Mouse (Mus musculus) brain, adult 10 weeks (tissue): ENCODE measurements around the gene Sarnp. TPM values are rescaled to one million over a fixed set of nuclear protein-coding genes. Genes with fewer than 3 reads are reported as not detected.

Experiments
- polyA plus RNA-seq: library from polyadenylated mRNA; stranded (reverse); fragments of 350-450 nt; fragmentation: Illumina TruSeq; extraction: RNeasy Lipid Tissue Mini Kit (QIAGEN cat#74804); gene quantifications from one replicate; pipeline ENCODE4 v1.2.3, GENCODE M21; 2015; ENCODE audit warnings: low read depth, low replicate concordance

The Sarnp gene
- polyA plus RNA-seq, result 99.3 TPM

GRCm38 (mm10) chr10:128817033-128817432 is at the start of gene Sarnp:
TSS of gene Sarnp (plus strand) at chr10:128817333.

DNA sequence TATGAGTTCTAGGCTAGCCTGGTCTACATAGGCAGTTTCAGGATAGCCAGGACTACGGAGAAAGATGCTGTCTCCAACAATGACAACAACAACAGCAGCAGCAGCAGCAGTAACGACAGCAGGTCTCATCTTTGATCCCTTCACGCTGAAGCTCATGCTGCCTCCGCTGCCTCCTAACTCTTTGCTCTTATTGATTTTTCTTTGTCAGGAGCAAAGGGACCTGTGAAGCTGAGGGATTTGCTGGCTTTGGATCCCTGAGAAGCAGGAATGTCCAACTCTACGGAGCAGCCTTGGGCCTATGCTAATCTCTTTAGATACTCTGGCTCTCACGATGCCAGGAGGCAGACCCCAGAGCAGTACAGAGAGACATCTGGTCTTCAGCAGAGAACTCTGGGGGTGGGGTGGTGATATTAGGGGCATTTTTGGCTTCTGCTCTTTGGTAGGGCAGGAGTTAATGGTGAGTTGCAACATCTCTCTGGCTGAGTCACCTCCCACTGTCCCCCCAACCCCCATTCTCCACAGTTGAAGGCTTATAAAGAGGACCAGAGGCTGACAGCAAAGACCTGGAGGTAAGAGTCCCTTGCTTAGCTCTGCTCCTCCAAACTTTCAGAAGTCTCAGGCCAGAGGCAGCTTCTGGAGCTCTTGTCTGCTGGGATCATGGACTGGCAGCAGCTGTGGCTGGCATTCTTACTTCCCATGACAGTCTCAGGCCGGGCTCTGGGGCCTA is 26.6 kb upstream of the Sarnp start, which contains the start of gene Mmp19:
Mmp19 (plus strand) TSS at position 513 of the 727 bp plus-strand sequence.

GRCm38 (mm10) chr10:128803771-128804270 is 13.3 kb upstream of the Sarnp start, which contains the start of gene Dnajc14:
TSS of gene Dnajc14 (plus strand) at chr10:128804062.

GRCm38 (mm10) chr10:128804271-128805091 is 12.7 kb upstream of the Sarnp start, which contains the start of gene Tmem198b:
TSS of gene Tmem198b (minus strand) at chr10:128804370.

DNA sequence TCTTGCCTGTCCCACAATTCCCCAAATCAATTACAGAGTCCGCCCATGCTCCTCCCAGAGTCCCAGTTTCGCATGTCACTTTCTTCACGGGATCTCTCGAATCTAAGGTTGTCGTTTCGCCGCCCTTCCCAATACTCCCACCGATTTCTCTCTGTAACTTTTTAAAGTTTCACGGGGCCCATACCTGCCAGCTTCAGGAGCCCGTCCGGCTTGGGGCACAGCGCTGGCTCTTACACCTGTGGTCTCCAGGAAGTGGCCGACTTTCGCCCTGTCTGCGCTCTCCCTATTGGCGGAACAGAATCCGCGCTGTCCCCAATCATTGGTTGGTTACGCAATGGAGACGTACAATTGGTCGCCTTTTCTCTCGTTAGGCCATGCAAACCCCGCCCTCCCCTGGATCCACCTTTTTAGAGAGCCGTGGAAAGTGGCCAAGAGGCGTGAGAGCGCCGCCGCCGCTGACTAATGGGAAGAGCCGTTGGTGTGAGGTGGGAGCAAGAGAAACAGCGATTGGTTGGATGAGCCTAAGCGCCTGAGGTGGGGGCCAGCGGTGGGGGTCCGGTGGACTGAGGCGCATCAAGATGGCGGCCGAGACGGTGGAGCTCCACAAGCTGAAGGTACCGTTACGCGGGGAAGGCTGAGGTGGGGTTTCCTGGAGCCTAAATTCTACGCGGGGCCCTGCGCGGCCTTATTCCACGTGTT is 4.4 kb downstream of the Sarnp start, which contains the start of gene Ormdl2:
Ormdl2 (minus strand) TSS at position 288 of the 699 bp plus-strand sequence.

DNA sequence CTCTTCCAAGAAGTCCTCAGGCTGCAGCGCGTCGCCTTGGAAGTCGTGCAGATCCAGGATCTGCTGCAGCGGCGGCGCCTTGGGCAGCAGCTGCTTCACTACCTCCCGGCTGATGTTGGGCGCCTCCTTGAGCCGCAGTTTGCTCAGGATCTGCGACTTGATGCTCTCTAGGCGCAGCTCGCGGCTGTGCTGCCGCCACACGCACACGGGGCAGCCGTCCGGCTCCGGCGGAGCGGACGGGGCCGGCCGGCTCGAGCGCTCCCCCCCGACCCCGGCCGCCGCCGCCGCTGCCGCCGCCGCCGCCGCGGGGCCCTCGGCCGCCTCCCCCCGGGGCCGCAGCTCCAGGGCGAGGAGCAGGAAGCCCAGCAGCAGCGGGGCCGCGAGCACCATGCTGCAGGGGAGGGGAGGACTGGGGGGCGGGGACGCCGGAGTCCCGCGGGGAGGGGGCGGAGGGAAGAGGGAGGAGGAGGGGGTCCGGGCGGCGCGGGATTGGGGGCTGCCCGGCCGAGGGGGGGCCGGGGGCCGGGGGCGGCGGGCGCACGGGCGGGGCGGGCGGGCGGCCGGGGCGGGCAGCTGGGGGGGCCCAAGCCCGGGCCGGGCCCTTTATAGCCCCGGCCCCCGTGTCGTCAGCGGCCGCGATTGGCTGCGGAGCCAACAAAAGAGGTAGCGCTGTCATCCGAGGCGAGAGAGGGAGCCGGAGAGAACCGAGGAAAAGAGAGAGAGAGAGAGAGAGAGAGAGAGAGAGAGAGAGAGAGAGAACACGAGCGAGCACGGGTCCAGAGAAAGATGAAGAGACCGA is 74.4 kb downstream of the Sarnp start, which contains the start of gene Gdf11:
Gdf11 (minus strand) TSS at position 423 of the 799 bp plus-strand sequence.

DNA sequence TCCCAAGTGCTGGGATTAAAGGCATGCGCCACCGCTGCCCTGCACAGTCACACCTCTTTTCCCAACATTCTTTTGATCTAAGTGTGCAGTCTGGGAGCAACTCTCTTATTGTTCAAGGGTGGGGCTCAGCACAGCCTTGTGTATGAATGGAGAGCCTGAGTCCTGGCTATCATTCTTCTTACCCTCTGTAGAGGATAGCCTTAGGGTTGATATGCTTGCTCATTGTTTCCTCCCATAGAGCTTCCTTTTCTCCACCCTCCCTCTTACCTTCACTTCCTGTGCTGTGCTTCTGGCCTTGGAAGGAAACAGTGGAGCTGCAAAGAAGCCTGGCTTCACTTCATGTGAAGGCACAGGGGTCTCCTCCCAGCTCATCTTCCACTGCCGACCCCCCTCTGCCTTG is 83.6 kb downstream of the Sarnp start, which contains the start of gene Cd63:
Cd63 (plus strand) TSS at position 292 of the 400 bp plus-strand sequence.

DNA sequence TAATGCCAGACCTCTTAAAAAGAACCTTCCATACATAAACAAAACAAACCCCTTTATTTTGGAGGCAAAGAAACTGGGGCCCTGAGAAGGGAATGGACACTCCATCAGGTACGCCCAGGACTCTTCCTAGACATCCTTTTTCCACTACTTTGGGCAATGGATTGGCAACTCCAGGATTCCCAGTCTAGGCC is 105.6 kb downstream of the Sarnp start, which contains the start of gene Rdh5:
Rdh5 (minus strand) TSS at position 67 of the 191 bp plus-strand sequence.

DNA sequence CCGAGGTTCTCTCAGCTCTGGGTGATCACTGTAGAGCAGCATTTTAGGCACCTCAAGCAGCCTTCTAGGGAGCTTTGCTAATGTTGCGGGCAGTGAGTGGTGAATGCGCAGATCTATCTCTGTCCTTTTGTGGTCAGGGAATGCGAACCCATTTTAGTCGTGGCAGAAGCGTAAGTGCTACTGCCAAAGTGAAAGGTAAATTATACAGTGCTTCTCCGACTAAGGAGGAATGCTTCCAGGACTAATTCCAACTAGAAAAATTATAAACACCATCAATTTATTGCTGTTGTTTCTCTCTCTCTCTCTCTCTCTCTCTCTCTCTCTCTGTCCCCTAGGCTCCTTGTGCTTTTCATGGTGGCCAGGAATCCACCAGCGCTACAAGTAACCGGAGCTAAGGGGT is 106.8 kb downstream of the Sarnp start, which contains the start of gene Bloc1s1:
Bloc1s1 (minus strand) TSS at position 101 of the 400 bp plus-strand sequence.

Other genes starting within 250 kb of the Sarnp start
- gene Erbb3, start 227.7 kb upstream of the Sarnp start, polyA plus RNA-seq, result 6.3 TPM
- gene Rps26, start 190.6 kb upstream of the Sarnp start, polyA plus RNA-seq, result 372 TPM
- gene Ikzf4, start 171.3 kb upstream of the Sarnp start, polyA plus RNA-seq, result 6.7 TPM
- 13.6 TPM for gene Suox, start 143.3 kb upstream of the Sarnp start, polyA plus RNA-seq
- gene Rab5b, start 121.1 kb upstream of the Sarnp start, polyA plus RNA-seq, result 144 TPM
- gene Pmel, start 113.1 kb upstream of the Sarnp start, polyA plus RNA-seq, result 1.2 TPM
- gene Cdk2, start 112.3 kb upstream of the Sarnp start, polyA plus RNA-seq, result 3.0 TPM
- gene Dgka, start 72.5 kb upstream of the Sarnp start, polyA plus RNA-seq, result 7.5 TPM
- gene Pym1, start 69.4 kb upstream of the Sarnp start, polyA plus RNA-seq, result 35.5 TPM
- gene Mmp19, start 26.4 kb upstream of the Sarnp start, polyA plus RNA-seq, result 0.30 TPM
- gene Dnajc14, start 13.3 kb upstream of the Sarnp start, polyA plus RNA-seq, result 51.2 TPM
- gene Tmem198b, start 13.0 kb upstream of the Sarnp start, polyA plus RNA-seq, result 8.9 TPM
- 18.1 TPM for gene Ormdl2, start 4.3 kb downstream of the Sarnp start, polyA plus RNA-seq
- 12.4 TPM for gene Gdf11, start 74.4 kb downstream of the Sarnp start, polyA plus RNA-seq
- gene Cd63, start 83.7 kb downstream of the Sarnp start, polyA plus RNA-seq, result 142 TPM
- gene Rdh5, start 105.6 kb downstream of the Sarnp start, polyA plus RNA-seq, result 12.8 TPM
- gene Bloc1s1, start 106.7 kb downstream of the Sarnp start, polyA plus RNA-seq, result 236 TPM
- gene Itga7, start 116.5 kb downstream of the Sarnp start, polyA plus RNA-seq, result 14.0 TPM
- gene Mettl7b, start 143.7 kb downstream of the Sarnp start, polyA plus RNA-seq, result not detected
- not detected for gene Olfr9, start 172.1 kb downstream of the Sarnp start, polyA plus RNA-seq
- not detected for gene Olfr763, start 193.5 kb downstream of the Sarnp start, polyA plus RNA-seq
- gene Olfr764-ps1, start 222.6 kb downstream of the Sarnp start, polyA plus RNA-seq, result not detected
- not detected for gene Olfr765, start 232.7 kb downstream of the Sarnp start, polyA plus RNA-seq